Mouse (Mus musculus) embryo, embryonic 10.5 days (tissue): Measurements from ENCODE around the gene Rundc3a.

Source experiments
- DNase-seq: peaks from one replicate; pipeline ENCODE4 v3.0.0-alpha.2; 2015; ENCODE audit warnings: low spot score

Rundc3a gene

GRCm38 (mm10) chr11:102393719-102394420 lies 667 bp downstream of the Rundc3a start:
- peak; percentile 29 for DNase-seq

DNA sequence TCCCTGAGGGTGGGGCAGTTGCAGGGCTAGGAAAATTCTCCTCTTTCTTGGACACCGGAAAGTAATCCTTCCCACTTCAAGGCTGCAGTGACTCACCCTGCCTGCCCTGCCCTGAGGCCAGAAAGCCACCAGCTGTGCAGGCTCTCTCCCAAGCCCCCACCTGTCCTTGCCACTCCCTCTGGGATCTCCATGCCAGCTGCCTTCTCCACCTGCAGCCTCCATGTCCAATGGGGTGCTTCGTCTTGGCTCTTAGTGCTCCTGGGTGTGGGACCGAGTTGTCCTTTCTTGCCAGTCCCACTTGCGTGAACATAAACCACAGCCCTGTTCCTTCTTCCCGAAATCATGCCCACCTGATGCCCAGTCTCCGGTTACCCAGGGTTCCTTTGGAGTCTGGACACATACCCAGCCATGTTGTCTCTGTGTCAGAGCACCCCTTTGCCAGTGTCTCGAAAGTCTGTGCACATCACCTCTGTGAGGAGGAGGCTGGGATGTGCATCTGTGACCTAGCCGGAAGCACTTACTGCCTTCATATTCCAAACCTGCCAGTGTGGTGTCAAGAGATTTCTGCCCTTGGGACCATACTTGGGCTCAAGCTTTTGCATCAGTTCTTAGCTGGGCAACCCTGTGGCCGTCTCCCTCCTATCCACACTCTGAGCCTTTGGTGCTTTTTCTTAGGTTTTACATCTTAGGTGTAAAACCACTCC lies 1.4 kb downstream of the Rundc3a start:
- DNase-seq, result no peak

DNA sequence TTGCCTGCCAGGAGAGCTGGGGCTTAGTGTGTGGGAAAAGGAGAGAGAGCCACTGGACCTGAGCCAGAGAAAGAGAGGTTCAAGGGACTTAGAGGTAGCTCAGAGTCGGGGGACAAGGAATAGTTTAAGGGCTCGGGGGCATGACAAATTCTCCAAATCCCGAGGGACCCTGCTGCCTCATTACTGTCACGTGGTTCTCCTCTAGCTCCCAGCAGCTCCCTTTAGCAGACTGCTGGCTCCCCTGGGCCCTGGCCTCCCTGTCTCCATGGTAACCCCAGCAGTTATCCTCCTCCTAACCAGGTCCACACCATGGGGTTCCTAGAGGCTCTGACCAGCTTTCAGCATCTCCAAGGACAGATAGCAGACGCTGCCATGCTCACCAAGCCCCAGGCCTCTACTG lies 2.0 kb downstream of the Rundc3a start:
- DNase-seq, result peak; percentile 27

DNA sequence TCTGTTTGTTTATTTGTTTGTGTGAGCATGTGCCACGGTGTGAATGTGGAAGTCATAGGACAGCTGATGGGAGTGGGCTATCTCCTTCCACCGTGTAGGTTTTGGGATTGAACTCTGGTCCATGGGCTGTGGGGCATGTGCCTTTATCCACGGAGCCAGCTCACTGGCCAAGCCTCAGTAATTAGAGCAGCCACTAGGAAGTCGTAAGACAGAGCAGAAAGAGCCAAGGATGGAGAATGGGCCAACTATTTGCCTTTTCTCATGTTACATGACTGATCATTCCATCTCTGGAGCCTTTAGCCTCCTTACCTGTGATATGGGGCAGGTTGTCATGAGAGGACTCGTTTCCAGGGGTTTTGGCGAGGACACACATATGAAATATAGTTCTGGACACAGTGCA lies 3.1 kb downstream of the Rundc3a start:
- DNase-seq, result no peak

DNA sequence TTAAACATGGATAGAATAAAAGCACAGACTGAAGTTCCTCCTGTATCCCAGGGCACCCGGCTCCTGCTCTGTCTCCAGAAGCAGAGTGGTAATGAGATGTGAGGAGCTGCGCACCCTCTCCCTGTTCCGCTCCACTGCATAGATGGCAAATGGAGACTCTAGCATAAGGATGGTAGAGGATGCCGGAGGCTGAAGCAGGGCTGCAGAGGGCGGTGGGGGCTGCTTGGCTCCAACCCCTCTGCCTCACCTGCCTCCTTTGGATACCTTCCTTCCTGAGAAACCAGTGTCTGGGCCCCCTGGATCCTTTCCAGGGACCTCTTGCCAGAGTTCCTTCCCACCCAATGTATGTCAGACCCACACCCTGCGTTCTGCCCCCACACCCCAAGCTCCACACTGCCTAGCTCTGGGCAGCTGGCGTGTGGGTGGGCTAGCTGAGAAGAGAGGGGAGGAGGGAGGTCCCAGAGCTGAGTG lies 3.5 kb downstream of the Rundc3a start:
- no peak for DNase-seq

DNA sequence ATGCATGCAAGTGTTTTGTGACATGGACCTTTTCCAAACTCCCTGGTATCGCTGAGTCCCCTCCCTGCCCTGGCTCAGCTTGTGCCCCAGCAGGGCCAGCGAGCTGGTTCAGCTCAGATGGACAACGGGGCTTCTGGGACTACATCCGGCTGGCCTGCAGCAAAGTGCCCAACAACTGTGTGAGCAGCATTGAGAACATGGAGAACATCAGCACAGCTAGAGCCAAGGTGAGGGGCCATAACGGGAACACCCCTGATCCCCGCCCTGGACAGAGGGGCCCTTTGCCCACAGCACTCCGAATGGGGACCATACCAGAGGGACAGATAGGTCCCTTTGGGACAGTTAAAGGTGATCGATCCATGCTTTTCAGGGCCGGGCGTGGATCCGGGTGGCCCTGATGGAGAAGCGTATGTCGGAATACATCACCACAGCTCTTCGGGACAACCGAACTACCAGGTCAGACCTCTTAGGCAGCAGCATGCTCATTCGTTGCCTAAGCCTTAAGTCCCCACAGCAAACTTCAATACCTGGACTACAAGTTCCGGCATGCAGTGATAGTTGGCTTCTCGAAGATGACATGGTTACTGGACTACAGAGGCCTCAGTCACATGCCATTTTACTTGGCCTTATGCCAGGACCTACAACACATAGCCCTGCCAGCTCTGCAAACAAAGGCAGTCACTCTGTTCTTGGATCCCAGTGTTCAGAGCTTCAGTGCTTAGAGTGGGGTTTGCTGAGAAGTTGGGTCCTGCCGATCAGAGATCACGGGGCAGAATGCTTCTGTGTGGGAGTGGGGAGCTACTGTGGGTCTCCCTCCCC lies 5.0 kb downstream of the Rundc3a start:
- no peak for DNase-seq

- DNase-seq, result no peak
Observed at GRCm38 (mm10) chr11:102399107-102399506, 5.9 kb downstream of the Rundc3a start.

DNA sequence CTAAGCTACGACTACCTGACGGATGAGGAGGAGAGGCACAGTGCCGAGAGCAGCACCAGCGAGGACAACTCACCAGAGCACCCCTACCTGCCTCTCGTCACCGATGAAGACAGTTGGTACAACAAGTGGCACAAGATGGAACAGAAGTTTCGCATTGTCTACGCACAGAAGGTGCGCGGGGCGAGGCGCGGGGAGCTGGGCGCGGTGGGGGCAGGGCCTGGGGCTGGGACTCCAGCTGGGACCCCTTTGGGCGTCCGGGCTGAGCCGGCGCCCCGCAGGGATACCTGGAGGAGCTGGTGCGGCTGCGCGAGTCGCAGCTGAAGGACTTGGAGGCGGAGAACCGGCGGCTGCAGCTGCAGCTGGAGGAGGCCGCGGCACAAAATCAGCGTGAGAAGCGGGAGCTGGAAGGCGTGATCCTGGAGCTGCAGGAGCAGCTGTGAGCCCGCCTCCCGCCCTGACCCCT lies 6.4 kb downstream of the Rundc3a start:
- DNase-seq, result no peak

DNA sequence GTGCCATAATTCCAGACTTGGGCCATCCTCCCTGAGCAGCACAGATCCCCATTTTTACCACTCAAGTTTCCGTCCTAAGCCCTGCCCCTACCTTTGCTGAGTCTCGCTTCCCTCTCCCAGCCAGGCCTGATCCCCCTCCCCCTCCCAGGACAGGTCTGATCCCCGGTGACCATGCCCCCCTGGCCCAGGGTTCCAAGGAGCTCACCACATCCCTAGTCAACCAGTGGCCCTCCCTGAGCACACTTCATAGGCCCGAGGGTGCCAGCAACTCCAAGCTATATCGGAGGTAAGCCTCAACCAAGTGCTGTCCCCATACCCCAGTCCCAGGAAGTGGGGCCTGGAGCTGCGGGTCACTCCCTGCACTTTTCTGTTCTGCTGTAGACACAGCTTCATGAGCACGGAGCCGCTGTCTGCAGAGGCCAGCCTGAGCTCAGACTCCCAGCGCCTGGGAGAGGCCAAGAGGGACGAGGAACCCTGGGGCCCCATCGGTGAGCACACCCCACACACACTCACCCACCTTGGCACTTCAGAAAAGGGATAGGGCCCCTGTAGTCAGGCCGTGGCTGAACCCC lies 7.4 kb downstream of the Rundc3a start:
- DNase-seq, result no peak

- DNase-seq, result no peak
Observed at GRCm38 (mm10) chr11:102401898-102402500, 8.8 kb downstream of the Rundc3a start.

- DNase-seq, result no peak
Observed at GRCm38 (mm10) chr11:102403657-102404056, 10.5 kb downstream of the Rundc3a start.

DNA sequence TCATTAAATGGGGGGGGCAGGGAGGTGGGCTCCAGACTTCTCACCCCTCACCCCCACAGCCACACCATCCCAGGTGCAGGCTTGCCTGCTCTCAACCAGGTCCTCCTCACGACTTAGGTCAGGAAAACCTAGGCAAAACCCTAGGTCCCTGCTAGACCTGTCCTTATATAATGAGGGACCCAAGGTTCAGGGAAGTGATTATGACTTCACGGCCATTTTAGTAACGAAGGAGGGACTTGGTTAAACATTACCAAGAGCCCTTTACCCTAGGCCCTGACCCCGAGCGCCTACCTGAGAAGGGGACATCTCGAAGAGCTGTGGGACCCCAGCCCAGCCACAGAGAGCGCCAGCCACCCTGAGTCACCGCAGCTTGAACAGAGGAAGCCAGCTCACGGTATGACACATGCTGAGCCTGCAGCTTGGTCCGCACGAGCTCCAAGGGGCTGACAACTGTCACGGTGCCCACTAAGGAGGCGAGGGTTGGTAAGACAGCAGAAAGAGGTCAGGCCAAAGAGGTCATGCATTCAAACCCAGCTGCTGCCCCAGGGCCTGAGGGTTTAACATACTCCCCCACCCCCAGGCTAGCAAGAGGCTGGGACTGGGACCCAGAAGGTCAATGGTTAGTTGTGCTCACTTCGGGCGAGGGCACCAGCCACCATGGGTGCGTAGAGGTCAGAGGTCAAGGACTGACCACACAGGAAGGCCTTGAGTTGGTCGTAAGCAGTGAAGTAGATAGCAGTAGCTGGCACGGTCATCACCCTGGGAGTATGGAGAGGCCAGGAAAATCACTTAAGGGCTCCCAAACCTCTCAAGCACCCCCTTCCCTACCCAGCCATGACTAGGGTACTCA lies 11.2 kb downstream of the Rundc3a start:
- DNase-seq, result no peak

- no peak for DNase-seq
Observed at GRCm38 (mm10) chr11:102405544-102406285, 12.5 kb downstream of the Rundc3a start.

DNA sequence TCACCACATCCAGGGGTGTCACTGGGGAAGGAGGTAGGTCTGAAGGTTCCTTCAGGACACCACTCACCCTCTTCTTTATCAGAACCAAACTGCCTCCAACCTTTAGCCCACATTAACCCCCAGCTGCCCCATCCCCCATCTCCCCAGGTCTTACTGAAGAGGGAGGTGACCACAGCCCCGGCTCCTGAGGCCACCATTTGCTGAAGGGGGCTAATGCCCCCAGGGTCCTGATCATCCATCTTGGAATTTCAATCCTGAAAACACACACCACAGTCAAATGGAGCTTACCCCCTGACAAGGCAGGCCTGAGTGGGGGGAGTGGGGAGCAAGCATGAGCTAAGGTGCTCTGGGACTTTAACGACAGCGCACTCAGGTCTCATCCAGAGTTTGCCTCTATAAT lies 13.2 kb downstream of the Rundc3a start:
- no peak for DNase-seq

DNA sequence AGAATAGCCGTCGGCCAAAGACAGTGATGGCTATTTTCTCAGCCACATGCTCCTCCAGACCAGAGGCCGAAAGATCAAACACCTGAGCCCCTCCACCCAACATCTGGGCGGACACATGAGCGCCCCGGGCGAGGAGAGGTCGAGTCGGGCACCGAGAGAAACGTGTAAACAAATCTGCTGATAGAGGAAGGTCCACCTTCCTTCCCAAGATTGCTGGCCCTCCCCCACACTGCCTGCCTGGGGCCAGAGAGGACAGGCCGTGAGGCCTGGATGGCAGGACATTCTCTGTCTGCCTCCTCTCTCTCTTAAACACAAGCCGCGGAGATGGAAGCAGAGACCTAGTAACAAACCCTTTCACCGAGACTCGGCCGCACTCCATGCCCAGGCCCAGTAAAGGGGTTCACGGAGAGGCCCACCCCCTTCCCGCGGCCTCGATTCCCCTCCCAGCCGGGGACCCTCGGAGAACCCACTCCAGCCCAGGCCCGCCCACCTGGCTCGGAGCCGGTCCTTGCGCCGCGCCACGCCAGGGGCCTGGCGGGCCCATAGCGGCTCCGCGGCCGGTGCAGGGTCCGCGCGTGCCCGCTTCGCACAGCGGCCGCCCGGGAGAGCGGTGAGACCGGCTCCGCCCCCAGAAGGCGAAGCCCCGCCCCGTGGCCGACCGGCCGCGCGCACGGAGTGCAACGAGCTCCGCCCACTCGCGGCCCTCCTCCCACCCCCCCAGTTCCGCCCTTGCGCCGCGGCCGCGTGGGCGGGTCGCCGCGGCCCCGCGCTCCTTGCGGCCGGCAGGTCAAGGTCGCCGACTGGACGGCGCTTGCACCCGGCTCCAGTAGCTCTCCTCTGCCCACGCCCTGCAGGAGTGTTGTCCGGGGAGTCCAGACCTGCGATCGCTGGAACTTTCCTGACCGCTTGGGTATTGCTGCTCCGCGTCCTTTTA lies 14.0 kb downstream of the Rundc3a start:
- peak; percentile 92 for DNase-seq

GRCm38 (mm10) chr11:102407834-102408215 lies 14.6 kb downstream of the Rundc3a start, which contains the start of gene Slc25a39:
Gene Slc25a39 (minus strand): TSS chr11:102407946.
- no peak for DNase-seq

DNA sequence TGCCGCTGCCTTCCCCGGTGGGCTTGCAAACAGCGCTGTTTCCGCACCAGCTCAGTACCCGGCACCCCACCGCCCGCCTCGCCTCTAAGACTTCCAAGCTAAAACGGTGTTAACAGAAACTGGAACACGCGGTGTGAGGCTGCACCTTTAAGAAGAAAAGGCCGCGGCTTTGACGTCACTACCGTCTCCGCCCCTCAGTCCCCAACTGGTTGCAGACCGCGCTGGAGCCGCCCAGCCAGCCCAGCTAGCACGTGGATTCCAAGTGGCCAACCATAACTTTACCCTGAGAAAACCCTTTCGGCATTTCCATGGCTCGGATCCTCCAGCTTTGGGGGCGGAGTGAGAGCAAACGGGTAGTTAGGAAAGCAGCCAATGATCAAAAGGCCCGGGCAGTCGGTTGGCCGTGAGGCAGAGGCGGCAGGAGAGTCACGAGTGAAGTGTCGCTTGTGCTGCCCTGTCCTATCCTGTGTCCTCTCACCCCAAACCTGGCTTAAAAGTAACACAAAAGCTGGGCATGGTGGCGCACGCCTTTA lies 15.2 kb downstream of the Rundc3a start:
- DNase-seq, result peak; percentile 100

- DNase-seq, result no peak
Observed at GRCm38 (mm10) chr11:102408888-102409794, 15.9 kb downstream of the Rundc3a start.
